Mouse (Mus musculus): ENCODE measurements around the gene Heatr1.
"Not testable (repeated sequence)": the region's sequence is repeated elsewhere in the genome, so short reads cannot be mapped to it uniquely, and the experiment has no call there.

The Heatr1 gene

GRCm38 (mm10) chr13:12454686-12455390 lies 60.0 kb downstream of the Heatr1 start:
- no peak for DNase-seq

DNA sequence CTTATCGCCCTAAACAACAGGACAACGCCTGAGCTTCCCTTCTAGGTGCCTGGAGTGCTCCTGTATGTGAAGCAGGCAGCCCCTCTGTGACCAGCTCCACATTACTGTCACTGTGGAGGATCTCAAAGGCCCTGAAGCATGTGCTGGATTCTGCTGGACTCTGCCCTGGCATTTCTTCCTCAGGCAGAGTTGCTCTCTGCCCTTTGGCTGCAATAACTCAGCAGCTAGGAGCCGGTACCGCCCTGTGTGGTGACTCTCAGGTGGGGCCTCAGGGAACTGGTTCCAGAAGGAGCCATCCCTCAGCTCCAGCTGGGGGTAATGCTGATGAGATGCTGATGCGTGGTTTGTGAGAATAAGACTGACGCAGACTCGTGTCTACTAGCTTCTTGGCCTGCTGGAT lies 61.9 kb downstream of the Heatr1 start:
- no peak for DNase-seq

- peak; percentile 30 for DNase-seq
Observed at GRCm38 (mm10) chr13:12460443-12460842, 65.6 kb downstream of the Heatr1 start.

DNA sequence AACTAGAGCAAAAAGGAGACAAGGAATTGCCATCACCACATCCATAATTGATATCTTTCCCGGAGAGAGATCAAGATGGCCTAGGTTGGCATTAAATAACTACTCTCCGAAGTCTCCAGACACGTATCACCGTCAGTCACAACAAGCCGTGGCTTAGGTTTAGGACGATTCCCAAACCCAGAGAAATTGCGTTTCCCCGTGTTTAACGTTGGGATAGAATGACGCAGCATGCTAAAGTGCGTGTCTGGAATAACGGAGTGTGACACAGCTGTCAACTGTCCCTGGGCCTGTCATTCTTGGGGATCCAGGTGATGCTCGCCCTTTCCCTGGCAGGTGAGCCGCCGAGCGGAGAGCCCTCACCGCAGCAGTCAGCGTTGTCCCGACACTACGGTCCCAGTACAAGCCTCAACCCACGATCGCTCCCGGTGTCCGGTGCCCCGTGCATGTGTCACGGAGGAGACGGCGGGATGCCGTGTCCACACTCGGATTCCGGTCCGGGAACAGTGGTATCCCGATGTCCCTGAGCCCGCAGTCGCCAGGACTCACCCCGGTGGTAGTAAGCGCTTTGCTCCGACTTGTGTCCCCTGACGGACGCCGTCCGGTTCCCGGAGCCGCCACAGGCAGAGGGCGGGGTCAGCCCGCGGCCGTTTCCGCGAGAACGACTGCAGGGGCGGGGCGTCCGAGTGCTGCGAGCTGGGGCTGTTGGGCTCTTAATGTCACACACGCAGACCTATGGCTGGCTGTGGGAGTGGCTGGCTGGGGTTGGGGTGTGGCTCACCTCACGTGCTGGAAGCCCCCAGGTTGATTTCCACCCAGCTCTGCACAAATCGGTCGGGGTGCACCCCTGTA lies 66.3 kb downstream of the Heatr1 start:
- DNase-seq: peak; percentile 91

GRCm38 (mm10) chr13:12461730-12462119 lies 66.9 kb downstream of the Heatr1 start:
- no peak for DNase-seq

- DNase-seq: no peak
Observed at GRCm38 (mm10) chr13:12462623-12463022, 67.8 kb downstream of the Heatr1 start.

- DNase-seq: not testable (repeated sequence)
Observed at GRCm38 (mm10) chr13:12464159-12464558, 69.3 kb downstream of the Heatr1 start.

- DNase-seq: no peak
Observed at GRCm38 (mm10) chr13:12464844-12465243, 70.0 kb downstream of the Heatr1 start, which contains the start of gene Lgals8. Gene Lgals8, minus strand, starts transcription at chr13:12464944.

GRCm38 (mm10) chr13:12468488-12468887 lies 73.7 kb downstream of the Heatr1 start:
- DNase-seq: no peak

DNA sequence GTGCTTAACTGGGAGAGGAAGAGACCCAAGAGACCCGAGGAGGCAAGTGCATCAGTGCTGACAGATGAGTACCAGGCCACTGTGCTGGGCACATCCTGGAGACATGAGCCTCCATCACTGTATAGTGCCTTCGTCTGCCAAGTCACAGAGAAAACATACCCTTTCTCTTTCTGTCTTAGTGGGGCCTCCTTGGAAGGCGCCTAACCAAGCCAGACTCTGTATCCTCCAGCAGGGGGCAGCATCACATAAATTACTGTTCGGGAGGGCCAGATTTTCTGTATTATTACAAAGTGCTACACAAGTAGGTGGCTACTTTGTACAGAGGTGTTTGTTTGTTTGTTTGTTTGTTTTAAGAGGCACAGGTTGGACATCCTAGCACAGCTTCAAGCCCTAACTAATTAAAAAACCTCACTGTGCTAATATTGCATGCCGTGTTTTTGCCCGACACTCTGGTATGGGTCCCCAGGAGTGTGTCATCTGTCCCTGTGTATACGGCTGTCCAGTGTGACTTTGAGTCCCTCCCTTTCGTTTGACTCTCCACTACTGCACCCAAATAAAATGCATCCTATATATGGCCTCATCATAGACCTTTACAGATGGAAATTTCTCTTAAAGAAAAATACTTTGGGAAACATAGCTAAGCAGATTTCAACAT lies 79.0 kb downstream of the Heatr1 start:
- DNase-seq: peak; percentile 63

- no peak for DNase-seq
Observed at GRCm38 (mm10) chr13:12475239-12475638, 80.4 kb downstream of the Heatr1 start.

DNA sequence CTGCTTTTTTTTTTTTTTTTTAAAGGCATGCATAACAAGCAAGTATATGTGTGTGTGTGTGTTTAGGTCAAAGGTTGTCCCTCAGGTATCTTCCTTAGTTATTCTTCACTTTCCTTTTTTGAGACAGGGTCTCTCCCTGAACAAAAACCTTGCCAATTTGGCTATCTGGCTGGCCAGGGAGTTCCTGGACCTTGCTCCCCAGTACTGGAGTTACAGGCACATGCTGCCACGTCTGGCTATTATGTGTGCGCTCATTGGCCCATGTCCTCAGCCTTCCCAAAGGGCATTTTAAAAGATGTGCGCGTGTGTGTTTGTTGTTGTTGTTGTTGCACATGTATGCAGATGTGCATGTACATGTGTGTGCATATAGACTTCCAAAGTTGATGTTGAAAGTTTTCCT lies 82.1 kb downstream of the Heatr1 start:
- no peak for DNase-seq

DNA sequence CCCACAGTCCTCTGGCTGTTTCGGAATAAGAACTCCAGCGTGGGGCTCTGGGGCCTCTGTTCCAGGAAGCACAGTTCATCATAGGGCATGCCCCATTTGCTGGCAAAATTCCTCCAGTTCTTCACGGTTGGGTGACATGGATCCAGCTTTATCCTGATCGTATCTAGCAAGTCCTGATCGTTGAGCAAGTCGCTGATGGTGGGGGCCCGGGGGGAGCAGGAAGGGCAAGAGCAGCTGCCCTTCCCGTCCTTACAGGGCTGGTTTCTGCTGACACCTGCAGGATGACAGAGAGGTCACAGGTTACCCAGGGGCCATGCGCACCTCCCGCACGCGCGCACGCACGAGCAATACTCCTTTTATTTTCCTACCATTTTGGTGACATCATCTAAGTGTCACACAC lies 83.5 kb downstream of the Heatr1 start:
- DNase-seq: no peak

GRCm38 (mm10) chr13:12479802-12480201 lies 85.0 kb downstream of the Heatr1 start:
- no peak for DNase-seq

DNA sequence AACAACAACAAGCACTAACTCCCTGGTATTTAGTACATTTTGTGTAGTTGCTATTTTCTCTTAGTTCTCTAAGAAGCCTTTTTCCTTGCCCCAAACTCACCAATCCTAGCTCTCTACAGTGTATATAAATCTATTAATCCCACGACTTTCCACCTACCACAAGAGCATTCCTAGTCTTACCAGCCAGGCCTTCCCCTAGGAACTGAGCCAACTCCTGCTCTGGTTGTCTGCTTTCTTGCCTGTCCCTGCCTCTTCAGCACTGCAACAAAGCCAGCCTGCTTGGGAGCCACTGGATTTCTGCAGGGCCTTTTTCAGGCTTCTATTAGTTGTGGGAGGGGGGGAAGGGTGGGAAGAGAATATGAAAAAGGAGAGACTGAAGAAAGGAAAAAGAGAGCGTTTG lies 90.4 kb downstream of the Heatr1 start:
- DNase-seq: no peak

DNA sequence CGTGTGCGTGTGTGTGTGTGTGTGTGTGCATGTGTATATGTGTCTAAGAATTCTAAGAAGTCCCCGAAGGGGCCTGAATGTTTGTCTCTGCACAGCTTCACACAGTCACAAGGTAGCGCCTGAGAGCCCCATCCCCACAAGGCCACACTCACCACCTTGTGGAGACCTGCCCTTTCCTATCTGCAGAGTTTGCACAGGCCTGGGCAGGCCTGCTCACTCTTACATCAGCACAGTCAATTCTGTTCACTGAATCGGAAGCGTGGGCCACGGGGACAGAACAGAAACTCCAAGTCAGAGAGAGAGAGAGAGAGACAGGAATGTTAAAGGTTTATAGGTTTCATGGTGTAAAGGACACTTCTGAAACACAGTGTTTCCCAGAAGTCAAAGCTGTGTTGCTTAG lies 90.8 kb downstream of the Heatr1 start:
- DNase-seq: no peak

Measured in cerebellum, adult 8-10 months (tissue).